Mouse (Mus musculus) spleen, adult 12 weeks (tissue): ENCODE data around the gene Akr7a5.

Source experiments
- DNase-seq: peaks from one replicate; pipeline ENCODE4 v3.0.0; 2022; ENCODE audit warnings: low spot score

Akr7a5 gene

DNA sequence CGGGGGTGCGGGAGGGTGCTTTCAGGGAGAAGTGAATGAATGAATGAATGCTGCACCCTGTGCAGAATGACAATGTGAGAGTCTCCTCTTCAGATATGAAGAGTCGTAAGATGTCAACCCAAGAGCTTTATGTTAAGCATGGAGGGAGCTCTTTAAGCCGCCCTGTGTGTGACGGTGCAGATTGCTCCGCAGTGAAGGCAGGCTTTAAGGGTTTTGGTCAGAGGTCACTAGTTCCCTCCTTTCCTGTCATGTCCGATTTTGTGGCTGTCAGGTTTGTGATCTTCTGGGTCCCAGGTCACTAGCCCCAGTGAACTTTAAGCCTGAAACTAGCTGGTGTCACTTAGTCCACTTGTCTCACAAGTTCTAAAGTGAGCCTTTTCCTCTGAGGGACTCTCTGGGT lies 42.3 kb downstream of the Akr7a5 start:
- DNase-seq = no peak

DNA sequence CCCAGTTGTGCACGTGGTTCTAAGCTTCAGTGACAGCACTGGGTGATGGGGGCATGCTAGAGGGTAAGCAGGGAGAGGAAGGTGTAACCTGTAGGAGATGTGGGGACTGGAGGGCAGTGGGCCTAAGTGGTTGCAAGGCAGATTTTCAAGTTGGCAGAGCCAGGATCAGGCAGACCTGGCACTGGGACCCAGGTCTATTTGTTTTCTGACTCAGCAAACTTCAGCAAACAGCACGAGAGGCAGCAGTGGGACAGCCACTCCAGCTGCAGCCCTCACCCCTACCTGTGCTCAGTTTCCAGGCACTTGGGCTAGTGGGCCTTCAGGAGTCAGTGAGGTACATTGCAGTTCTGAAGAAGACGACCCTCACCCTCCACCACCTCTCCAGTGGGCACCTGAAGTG lies 46.7 kb downstream of the Akr7a5 start:
- DNase-seq = no peak

DNA sequence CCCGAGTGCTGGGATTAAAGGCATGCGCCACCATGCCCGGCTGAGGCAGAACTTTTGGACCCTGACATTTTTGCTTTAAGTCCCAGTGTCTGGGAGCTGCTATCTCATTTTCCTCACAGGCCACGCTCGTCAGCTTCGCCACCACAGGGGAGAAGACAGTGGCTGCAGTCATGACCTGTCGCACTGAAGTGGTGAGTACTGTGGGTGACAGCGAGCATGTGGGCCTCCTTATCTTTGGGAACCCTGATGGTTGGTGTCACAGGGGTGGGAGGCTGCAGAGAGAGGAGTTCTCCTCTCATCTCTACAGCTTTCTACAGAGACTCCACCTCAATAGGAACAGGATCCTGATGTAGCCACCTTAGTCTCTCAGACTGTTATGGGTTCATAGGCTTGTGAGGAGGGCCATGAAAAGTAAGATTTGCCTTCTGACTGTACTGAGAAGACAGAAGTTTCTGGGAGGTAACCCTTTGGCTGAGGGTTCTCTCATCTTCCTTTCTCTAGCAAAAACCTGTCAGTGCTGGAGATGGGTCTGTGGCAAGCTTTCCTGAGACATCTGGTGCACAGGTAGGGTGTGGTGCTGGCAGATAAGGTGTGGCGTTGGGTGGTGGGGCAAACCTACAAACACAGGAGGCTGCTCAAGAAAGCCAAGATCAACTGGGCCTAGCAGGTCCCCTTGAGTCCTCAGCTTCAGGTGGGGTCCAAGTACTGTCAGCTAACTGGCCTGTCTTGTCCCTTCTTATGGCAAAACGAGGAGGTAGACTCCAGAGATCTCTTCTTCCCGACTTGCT lies 50.4 kb downstream of the Akr7a5 start:
- DNase-seq = no peak

DNA sequence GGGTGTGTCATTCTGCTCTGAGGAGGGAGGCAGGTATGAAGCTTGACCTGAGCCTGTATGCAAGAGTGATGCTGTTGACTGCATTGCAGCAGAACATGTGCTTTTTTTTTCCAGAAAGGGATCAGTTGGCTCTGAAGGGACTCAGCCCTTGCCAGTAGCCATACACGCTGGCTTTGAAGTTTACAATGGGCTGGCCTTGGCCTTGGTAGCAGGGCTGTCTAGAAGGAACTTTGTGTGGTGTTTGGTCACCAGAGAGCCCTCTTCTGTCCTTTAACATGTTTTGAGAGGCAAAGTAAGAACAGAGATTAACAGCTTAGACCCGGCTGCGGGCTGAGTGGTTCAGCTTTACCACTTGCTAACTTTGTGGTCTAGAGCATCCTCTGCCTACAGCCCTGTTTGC lies 56.8 kb downstream of the Akr7a5 start:
- DNase-seq = no peak
